17 mouse cellular contexts compared by ENCODE assay signal in the genomic region with DNA sequence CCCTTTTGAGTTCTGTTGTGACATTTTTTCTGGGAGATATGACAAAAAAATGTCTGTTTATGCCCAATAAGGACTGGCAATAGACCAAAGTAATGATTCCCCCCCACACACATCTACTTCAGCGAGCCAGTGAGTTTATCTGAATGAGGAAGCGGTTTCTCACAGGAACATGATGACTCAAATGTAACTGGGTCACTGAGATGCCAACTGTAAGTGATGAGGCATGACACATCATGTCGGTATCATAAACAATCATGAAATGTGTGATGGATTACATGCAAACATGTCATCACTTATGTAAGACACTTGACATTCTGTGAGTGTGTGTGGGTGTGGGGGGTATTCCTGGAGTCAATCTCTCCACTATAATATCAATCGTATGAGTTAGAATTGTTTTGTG. TPM values are rescaled to one million over a fixed set of nuclear protein-coding genes. Genes with fewer than 3 reads are reported as not detected.
DNase-seq lines count a peak whose midpoint lies in the region; ATAC-seq and TF ChIP-seq lines count a peak whose summit lies in the region.
"Had no signal": no experiment of that assay in that cellular context is flagged by ENCODE, and none has a peak within 500 bp of the region (broad histone marks: within the 10 kb centered on the region; RNA-seq: fewer than 3 reads in every experiment).

No protein-coding gene starts in this region.

- ATAC-seq in forebrain, embryonic 14.5 days, result no peak
- no peak for ATAC-seq in forebrain, embryonic 15.5 days (replicated peaks)
- peak; percentile 83 for ATAC-seq in activated CD4-positive, CD25-positive, alpha-beta regulatory T cell, adult 4 months
- no peak for ATAC-seq in liver, embryonic 12.5 days
- ATAC-seq: intestine, embryonic 15.5 days; Patski had no signal

- no peaks in the 10 kb centered on the region for H3K27me3 ChIP-seq in forebrain, embryonic 14.5 days (replicated peaks; ENCODE audit: control insufficient read depth, insufficient read depth, low read length)
- H3K27me3 ChIP-seq in forebrain, embryonic 15.5 days, result no peaks in the 10 kb centered on the region
- H3K27me3 ChIP-seq in C2C12 (ENCODE audit: control insufficient read depth, insufficient read depth, insufficient read length), result peaks cover 12% of the 10 kb centered on the region
- H3K27me3 ChIP-seq in megakaryocyte, embryonic 14.5 days (replicated peaks), result peaks cover 18% of the 10 kb centered on the region
- peaks cover 12% of the 10 kb centered on the region; the same call in 1 of the 2 replicates for H3K27me3 ChIP-seq in liver, embryonic 12.5 days (replicated peaks)
- H3K27me3 ChIP-seq: hindbrain, embryonic 12.5 days; intestine, embryonic 15.5 days; Patski had no signal

- 84% methylated on average over 4 of the region's 4 CpGs for WGBS in forebrain, embryonic 14.5 days
- 77% methylated on average over 4 of the region's 4 CpGs for WGBS in forebrain, embryonic 15.5 days
- 52% methylated on average over 4 of the region's 4 CpGs for WGBS in liver, embryonic 12.5 days (ENCODE audit: insufficient replicate concordance)

- no peak overlapping the region for H3K27ac ChIP-seq in forebrain, embryonic 14.5 days (ENCODE audit: low read depth, low read length)
- H3K27ac ChIP-seq in forebrain, embryonic 15.5 days (replicated peaks), result no peak overlapping the region
- no peak overlapping the region for H3K27ac ChIP-seq in liver, embryonic 12.5 days
- H3K27ac ChIP-seq: embryonic facial prominence, embryonic 13.5 days; hindbrain, embryonic 12.5 days; intestine, embryonic 15.5 days had no signal

- H3K79me3 ChIP-seq in C2C12 (ENCODE audit: low read depth), result no peaks in the 10 kb centered on the region

- no peak overlapping the region for H3K4me3 ChIP-seq in forebrain, embryonic 14.5 days (ENCODE audit: low read depth, low read length)
- no peak overlapping the region for H3K4me3 ChIP-seq in forebrain, embryonic 15.5 days
- H3K4me3 ChIP-seq in C2C12 (ENCODE audit: insufficient read depth, poor library complexity, severe bottlenecking), result no peak overlapping the region
- peak overlapping the region; percentile 59 for H3K4me3 ChIP-seq in megakaryocyte, embryonic 14.5 days (replicated peaks)
- no peak overlapping the region for H3K4me3 ChIP-seq in liver, embryonic 12.5 days
- H3K4me3 ChIP-seq: embryonic facial prominence, embryonic 13.5 days; hindbrain, embryonic 12.5 days; intestine, embryonic 15.5 days; myocyte had no signal

- H3K36me3 ChIP-seq in forebrain, embryonic 14.5 days (ENCODE audit: control insufficient read depth, insufficient read depth, low read length), result no peaks in the 10 kb centered on the region
- H3K36me3 ChIP-seq in forebrain, embryonic 15.5 days, result no peaks in the 10 kb centered on the region
- no peaks in the 10 kb centered on the region for H3K36me3 ChIP-seq in C2C12 (ENCODE audit: control insufficient read depth, insufficient read depth)
- no peaks in the 10 kb centered on the region for H3K36me3 ChIP-seq in megakaryocyte, embryonic 14.5 days (replicated peaks; ENCODE audit: low read length)
- no peaks in the 10 kb centered on the region for H3K36me3 ChIP-seq in liver, embryonic 12.5 days
- H3K36me3 ChIP-seq: embryonic facial prominence, embryonic 13.5 days; hindbrain, embryonic 12.5 days; intestine, embryonic 15.5 days had no signal

- H3K4me2 ChIP-seq in forebrain, embryonic 14.5 days (ENCODE audit: low read length), result no peak overlapping the region
- no peak overlapping the region for H3K4me2 ChIP-seq in forebrain, embryonic 15.5 days (replicated peaks)
- no peak overlapping the region for H3K4me2 ChIP-seq in liver, embryonic 12.5 days
- H3K4me2 ChIP-seq: embryonic facial prominence, embryonic 13.5 days; hindbrain, embryonic 12.5 days; intestine, embryonic 15.5 days had no signal

- H3K79me2 ChIP-seq in C2C12 (ENCODE audit: control insufficient read depth, insufficient read depth), result no peaks in the 10 kb centered on the region

- no peak overlapping the region for H3K9ac ChIP-seq in forebrain, embryonic 14.5 days (ENCODE audit: low read length)
- no peak overlapping the region for H3K9ac ChIP-seq in forebrain, embryonic 15.5 days (replicated peaks)
- H3K9ac ChIP-seq in liver, embryonic 12.5 days, result no peak overlapping the region
- H3K9ac ChIP-seq: embryonic facial prominence, embryonic 13.5 days; hindbrain, embryonic 12.5 days; intestine, embryonic 15.5 days had no signal

- DNase-seq in forebrain, embryonic 14.5 days (ENCODE audit: low spot score), result peak; percentile 21
- no peak for DNase-seq in ovary, postnatal 14 days (ENCODE audit: low spot score)
- DNase-seq: cerebellum, adult 8-10 months; gastrocnemius, postnatal 14 days; heart, postnatal 10 days; lung, postnatal 36 days; thymus, postnatal 36 days had no signal

- no peaks in the 10 kb centered on the region for H3K4me1 ChIP-seq in forebrain, embryonic 14.5 days (ENCODE audit: control insufficient read depth, insufficient read depth, low read length)
- H3K4me1 ChIP-seq in forebrain, embryonic 15.5 days, result no peaks in the 10 kb centered on the region
- peaks cover 18% of the 10 kb centered on the region for H3K4me1 ChIP-seq in megakaryocyte, embryonic 14.5 days
- no peaks in the 10 kb centered on the region for H3K4me1 ChIP-seq in liver, embryonic 12.5 days
- H3K4me1 ChIP-seq: hindbrain, embryonic 12.5 days; intestine, embryonic 15.5 days had no signal

- H3ac ChIP-seq in C2C12 (ENCODE audit: control insufficient read depth, insufficient read length, low read depth), result no peak overlapping the region

- no peak for TF ChIP-seq CTCF in C2C12 (IDR thresholded peaks at IDR 0.05; ENCODE audit: control insufficient read depth, insufficient read depth, insufficient read length)

- no peaks in the 10 kb centered on the region for H3K9me3 ChIP-seq in forebrain, embryonic 14.5 days (replicated peaks; ENCODE audit: control insufficient read depth, low read length)
- H3K9me3 ChIP-seq in forebrain, embryonic 15.5 days, result no peaks in the 10 kb centered on the region
- H3K9me3 ChIP-seq in megakaryocyte, embryonic 14.5 days, result peaks cover 20% of the 10 kb centered on the region; the same call in 1 of the 2 replicates
- no peaks in the 10 kb centered on the region for H3K9me3 ChIP-seq in liver, embryonic 12.5 days (replicated peaks)
- H3K9me3 ChIP-seq: embryonic facial prominence, embryonic 13.5 days; hindbrain, embryonic 12.5 days; intestine, embryonic 15.5 days had no signal

TF ChIP-seq in C2C12, 6 proteins besides CTCF, POLR2A, EP300 and RAD21:
- TF ChIP-seq CEBPB (IDR thresholded peaks at IDR 0.05; ENCODE audit: low read depth) (no peak), MYOD1 (IDR thresholded peaks at IDR 0.05; ENCODE audit: control insufficient read depth, insufficient read length, low read depth) (peak; percentile 72), MYOG (IDR thresholded peaks at IDR 0.05; ENCODE audit: control insufficient read depth, extremely low read depth, insufficient read length) (no peak), MAX (IDR thresholded peaks at IDR 0.05) (no peak), FOSL1 (IDR thresholded peaks at IDR 0.05; ENCODE audit: insufficient read depth, low read length, poor library complexity, severe bottlenecking) (peak; percentile 55), USF1 (IDR thresholded peaks at IDR 0.05; ENCODE audit: low read depth) (no peak)

RNA-seq across cellular contexts. Expression of a gene that starts 23.3 kb away (rescaled TPM):
- polyA plus RNA-seq in forebrain, embryonic 14.5 days (2014; fragmentation: Nextera tagmentation; extraction: Ambion mirVana), result 96.9 and 109 TPM in 2 replicates
- 82.2 and 85.3 TPM in 2 replicates for polyA plus RNA-seq in forebrain, embryonic 15.5 days (2015; fragmentation: Nextera tagmentation; extraction: Ambion mirVana)
- 32.8 TPM for polyA plus RNA-seq in C2C12 (2012; fragmentation: generic; extraction: Trizol)
- 100 to 1,000 TPM in 1 of 2 experiments, 10 to 100 TPM in 1; 99.1 to 101 TPM for polyA plus RNA-seq in activated CD4-positive, CD25-positive, alpha-beta regulatory T cell, adult 4 months (2017; shearing (Covaris generic))
- 14.8 and 14.9 TPM in 2 replicates for polyA plus RNA-seq in megakaryocyte, embryonic 14.5 days (2012; ENCODE audit: insufficient read depth, low replicate concordance)
- polyA plus RNA-seq in liver, embryonic 12.5 days (2016; fragmentation: Nextera tagmentation; extraction: Ambion mirVana), result 35.9 and 36.4 TPM in 2 replicates
